Mouse (Mus musculus) liver, embryonic 14.5 days (tissue): Measurements from ENCODE around the gene Shisal1. TPM values are rescaled to one million over a fixed set of nuclear protein-coding genes. Genes with fewer than 3 reads are reported as not detected.

Experiments used
- ATAC-seq: fragments of 200-750 bp; cut with Nextera tagmentation; 2 replicates; pipeline ENCODE4 v1.8.0; 2017; ENCODE audit warnings: moderate number of reproducible peaks, mild to moderate bottlenecking, moderate library complexity; ENCODE audit not compliant: insufficient read depth
- DNase-seq, 3 experiments: peaks; one replicate each; pipeline ENCODE4 v3.0.0-alpha.2; 2012 to 2013; ENCODE audit warnings: low read depth in 3 of 3, low spot score in 3 of 3
- H3K27ac ChIP-seq: fragments of 300-500 bp; sonication (generic); 2 replicates; pipeline ENCODE4 v1.5.1; 2014; ENCODE audit warnings: moderate library complexity, mild to moderate bottlenecking, control low read depth, inconsistent platforms
- H3K27me3 ChIP-seq: fragments of 300-500 bp; sonication (generic); 2 replicates; pipeline ENCODE4 v1.6.1; 2014; ENCODE audit warnings: mild to moderate bottlenecking, low read length, moderate library complexity; ENCODE audit not compliant: control insufficient read depth, insufficient read depth
- H3K36me3 ChIP-seq: fragments of 300-500 bp; sonication (generic); replicated peaks from 2 replicates; pipeline ENCODE4 v1.6.1; 2014; ENCODE audit warnings: low read depth; ENCODE audit not compliant: control insufficient read depth, insufficient read depth
- H3K4me1 ChIP-seq, 2 experiments: fragments of 200-500 bp in 1 of 2; fragments of 300-500 bp in 1 of 2; sonication (generic) in 1 of 2; replicated peaks; 2 replicates each; pipeline ENCODE4 v1.6.1; 2012 to 2014; ENCODE audit warnings: antibody characterized with exemption in 1 of 2, inconsistent platforms in 1 of 2, low read length in 1 of 2; ENCODE audit not compliant: control insufficient read depth in 2 of 2, insufficient read depth in 2 of 2
- H3K4me2 ChIP-seq: fragments of 300-500 bp; sonication (generic); 2 replicates; pipeline ENCODE4 v1.6.1; 2014; ENCODE audit warnings: low read depth, mild to moderate bottlenecking, control low read depth, moderate library complexity
- H3K4me3 ChIP-seq, 2 experiments: fragments of 200-500 bp in 1 of 2; fragments of 300-500 bp in 1 of 2; sonication (generic) in 1 of 2; 2 replicates each; pipeline ENCODE4 v1.5.1; 2012 to 2014; ENCODE audit warnings: low read depth in 2 of 2, low read length in 2 of 2, mild to moderate bottlenecking in 2 of 2, control low read depth in 1 of 2, inconsistent platforms in 1 of 2, moderate library complexity in 1 of 2; ENCODE audit not compliant: insufficient read depth in 1 of 2
- H3K9ac ChIP-seq: fragments of 300-500 bp; sonication (generic); replicated peaks from 2 replicates; pipeline ENCODE4 v1.6.1; 2014; ENCODE audit warnings: mild to moderate bottlenecking, control low read depth, moderate library complexity
- H3K9me3 ChIP-seq: fragments of 300-500 bp; sonication (generic); 2 replicates; pipeline ENCODE4 v1.6.1; 2016; ENCODE audit warnings: low read length, mixed read lengths; ENCODE audit not compliant: control insufficient read depth
- CTCF ChIP-seq: IDR thresholded peaks from 2 replicates; pipeline ENCODE4 v1.5.1; 2016; ENCODE audit warnings: antibody characterized with exemption, low read depth, control low read depth
- EP300 ChIP-seq: IDR thresholded peaks from 2 replicates; pipeline ENCODE4 v1.6.1; 2016; ENCODE audit warnings: antibody characterized with exemption, low read depth
- WGBS: fragments of 180-500 bp; shearing (Covaris S2); extraction: QIAGEN DNeasy Blood & Tissue Kit; methylation state at CpG from one replicate; pipeline ENCODE4 v1.1.7; 2014; ENCODE audit not compliant: insufficient replicate concordance; 5-methylcytosine and 5-hydroxymethylcytosine counted together
- polyA plus RNA-seq, 2 experiments: library from polyadenylated mRNA; depleted of rRNA in 1 of 2; stranded (reverse) in 1 of 2; unstranded in 1 of 2; fragments of >200 nt; fragmentation: Nextera tagmentation in 1 of 2; extraction: Ambion mirVana in 1 of 2; gene quantifications; 2 replicates each; pipeline versions ENCODE4 v1.2.1 to v1.2.3; 2012 to 2014

Gene Shisal1
- polyA plus RNA-seq, 2 experiments: 0.07 TPM; not detected in 1

DNA sequence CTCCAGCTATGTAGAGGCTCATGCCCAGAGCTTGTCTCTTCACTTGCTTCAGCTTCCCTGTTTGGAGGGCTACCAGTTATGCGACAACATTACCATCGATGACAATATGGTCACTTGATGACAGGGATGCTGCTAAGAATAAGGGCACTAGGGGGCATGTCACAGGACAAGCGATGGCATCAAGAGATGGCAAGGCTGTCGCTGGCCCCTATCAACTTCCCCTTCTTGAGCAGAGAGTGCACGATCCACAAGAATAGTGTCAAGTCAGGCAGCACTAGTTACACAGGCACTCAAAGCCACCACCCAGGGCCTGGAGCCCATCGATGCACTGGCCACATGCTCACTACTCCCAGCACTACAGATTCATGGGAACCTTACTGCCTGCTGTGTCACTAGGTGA is 8.4 kb upstream of the Shisal1 start:
- 55% methylated on average over 6 of the region's 6 CpGs for WGBS
- no peak overlapping the region for H3K27ac ChIP-seq
- no peak overlapping the region for H3K4me3 ChIP-seq
- DNase-seq (no peak), ATAC-seq (no peak)
- no peak overlapping the region for H3K9ac ChIP-seq
- TF ChIP-seq CTCF: no peak
- TF ChIP-seq EP300: no peak
- H3K4me1 ChIP-seq: no peaks in the 10 kb centered on the region
- H3K27me3 ChIP-seq: no peaks in the 10 kb centered on the region
- no peaks in the 10 kb centered on the region for H3K9me3 ChIP-seq
- H3K4me2 ChIP-seq: no peak overlapping the region
- no peaks in the 10 kb centered on the region for H3K36me3 ChIP-seq

DNA sequence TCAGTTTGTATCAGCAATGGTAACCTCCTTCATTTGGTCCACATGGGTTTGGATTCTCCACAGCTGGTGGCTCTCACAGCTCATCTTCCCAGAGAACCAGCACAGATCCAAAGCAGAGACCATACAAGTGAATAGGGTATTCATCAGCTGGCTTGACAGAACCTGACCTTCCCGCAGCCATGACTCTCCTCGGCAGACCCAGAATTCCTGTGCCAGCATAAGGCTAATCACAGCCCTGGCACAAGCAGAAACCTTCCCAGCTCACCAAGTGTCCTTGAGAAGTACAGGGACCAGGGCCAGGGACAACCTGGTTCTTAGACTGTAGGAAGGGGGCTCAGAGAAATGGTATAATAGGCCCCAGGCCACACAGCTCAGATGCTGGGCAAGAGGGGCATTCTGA is 6.2 kb upstream of the Shisal1 start:
- no peak overlapping the region for H3K9ac ChIP-seq
- H3K4me2 ChIP-seq: no peak overlapping the region
- H3K9me3 ChIP-seq: no peaks in the 10 kb centered on the region
- H3K27ac ChIP-seq: no peak overlapping the region
- H3K4me3 ChIP-seq: no peak overlapping the region
- H3K36me3 ChIP-seq: no peaks in the 10 kb centered on the region
- 65% methylated on average over 2 of the region's 2 CpGs for WGBS
- no peak for TF ChIP-seq CTCF
- TF ChIP-seq EP300: no peak
- H3K27me3 ChIP-seq: no peaks in the 10 kb centered on the region
- no peak for DNase-seq
- ATAC-seq: no peak
- no peaks in the 10 kb centered on the region for H3K4me1 ChIP-seq

DNA sequence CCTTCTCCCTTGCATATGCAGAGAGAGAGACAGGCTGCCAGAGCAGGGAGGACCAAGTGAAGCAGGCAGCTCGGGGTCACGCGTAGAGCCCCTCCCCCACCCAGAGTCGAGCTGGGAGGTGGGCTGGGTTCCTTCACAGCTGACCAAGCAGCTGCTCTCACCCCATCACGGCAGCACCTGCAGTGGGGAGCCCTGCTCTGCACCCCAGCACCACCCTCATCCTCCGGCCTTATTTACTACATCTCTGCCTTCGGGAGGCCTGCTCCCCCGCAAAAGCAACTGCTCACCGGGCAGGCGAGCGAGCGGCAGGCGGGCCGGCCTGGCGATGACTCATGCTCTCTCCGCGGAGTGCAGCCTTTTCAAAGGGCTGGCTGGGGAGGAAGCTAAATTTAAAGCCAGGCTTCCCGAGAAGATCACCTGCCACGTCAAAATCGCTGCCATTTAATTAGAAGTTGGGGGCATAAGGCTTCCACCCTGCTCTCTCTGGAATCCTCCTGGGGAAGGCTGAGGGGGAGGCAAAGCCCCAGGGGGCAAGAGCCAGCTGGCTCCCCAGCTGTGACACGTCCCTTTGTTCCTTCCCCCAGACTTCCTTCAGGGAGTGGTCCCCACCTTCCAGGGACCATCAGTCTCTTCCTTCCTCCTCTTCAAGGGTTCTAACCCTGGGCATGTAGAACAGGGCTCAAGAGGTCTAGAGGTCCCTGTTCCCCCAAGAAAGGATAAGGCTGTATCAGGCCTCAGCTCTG is 3.7 kb upstream of the Shisal1 start:
- no peak overlapping the region for H3K9ac ChIP-seq
- no peak for ATAC-seq

DNA sequence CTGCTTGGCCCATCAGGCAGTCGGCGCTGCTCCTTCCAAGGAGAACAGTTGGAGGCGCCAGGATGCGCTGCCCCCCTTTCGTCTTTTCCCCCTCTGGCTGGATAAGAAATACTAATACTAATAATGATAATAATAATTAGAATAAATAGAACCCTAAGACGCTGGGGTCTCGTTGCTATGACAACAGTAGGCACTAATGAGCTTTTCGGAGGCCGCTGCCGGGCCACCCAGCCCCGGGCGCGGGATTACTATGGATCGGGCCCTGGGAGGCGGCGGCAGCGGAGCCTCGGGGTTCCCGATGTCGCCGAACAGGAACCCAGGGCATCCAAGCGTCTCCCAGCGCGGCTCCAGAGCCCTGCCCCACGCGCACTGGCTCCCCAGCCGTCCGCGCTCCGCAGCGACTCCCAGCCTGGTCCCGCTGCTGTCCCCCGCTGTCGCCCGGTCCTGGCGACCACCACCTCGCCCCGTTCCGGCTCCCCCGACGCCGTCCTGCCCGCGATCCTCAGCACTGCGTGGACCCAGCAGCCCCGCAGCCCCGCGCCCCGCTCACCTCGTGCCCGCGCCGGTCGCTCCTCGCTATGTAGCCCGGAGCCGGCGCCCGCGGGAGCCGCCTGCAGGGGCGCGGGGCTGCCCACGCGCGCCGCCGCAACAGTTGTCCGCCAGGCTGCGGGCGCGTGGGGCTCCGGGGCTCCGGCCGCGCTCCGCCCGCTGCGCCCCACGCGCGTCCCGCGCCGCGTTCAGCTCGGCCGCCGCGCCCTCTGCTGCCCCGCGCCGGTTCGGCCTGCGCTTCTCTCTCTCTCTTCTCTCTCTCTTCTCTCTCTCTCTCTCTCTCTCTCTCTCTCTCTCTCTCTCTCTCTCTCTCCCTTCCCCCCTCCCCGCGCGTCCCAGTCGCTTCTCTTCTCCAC is 833 bp downstream of the Shisal1 start:
- 3% methylated on average over 98 of the region's 99 CpGs for WGBS
- DNase-seq (no peak), ATAC-seq (no peak)
- peaks cover 29% of the 10 kb centered on the region for H3K27me3 ChIP-seq
- no peak overlapping the region for H3K9ac ChIP-seq
- H3K4me3 ChIP-seq: no peak overlapping the region; a peak in 1 of 4 replicates
- TF ChIP-seq EP300 (no peak), CTCF (no peak)
- peak overlapping the region; percentile 37 for H3K4me2 ChIP-seq
- no peaks in the 10 kb centered on the region for H3K9me3 ChIP-seq
- no peaks in the 10 kb centered on the region for H3K4me1 ChIP-seq
- H3K27ac ChIP-seq: no peak overlapping the region
- H3K36me3 ChIP-seq: no peaks in the 10 kb centered on the region

More for the DNA sequence above, 3.7 kb upstream of the Shisal1 start:
- 1% methylated on average over 21 of the region's 21 CpGs for WGBS
- Histone ChIP-seq H3K9me3 (no peaks in the 10 kb centered on the region), H3K4me2 (no peak overlapping the region), H3K4me1 (no peaks in the 10 kb centered on the region), H3K27me3 (peaks cover 16% of the 10 kb centered on the region), H3K4me3 (no peak overlapping the region), H3K27ac (no peak overlapping the region), H3K36me3 (no peaks in the 10 kb centered on the region)
- no peak for TF ChIP-seq EP300
- no peak for DNase-seq

DNA sequence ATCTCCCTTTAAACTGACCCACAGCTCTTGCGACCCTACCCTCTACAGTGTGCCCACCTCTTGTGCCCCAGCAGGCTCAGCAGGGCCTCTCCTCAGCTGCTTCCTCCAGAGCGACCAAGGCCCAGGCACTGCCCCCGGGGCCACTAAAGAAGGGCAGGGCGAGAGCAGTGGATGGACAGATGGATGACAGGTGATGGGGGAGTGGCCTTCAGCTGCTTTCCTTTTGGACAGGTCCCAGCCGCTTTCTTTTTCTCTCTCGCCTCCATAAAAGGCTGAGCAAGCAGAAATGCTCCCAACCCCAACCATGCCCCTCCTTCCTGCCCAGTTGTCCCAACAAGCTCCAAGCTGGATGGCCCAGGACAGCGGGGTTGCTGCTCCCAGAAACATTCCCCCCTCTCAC is 2.7 kb downstream of the Shisal1 start:
- H3K4me2 ChIP-seq: no peak overlapping the region
- no peak overlapping the region for H3K9ac ChIP-seq
- H3K27ac ChIP-seq: no peak overlapping the region
- H3K4me1 ChIP-seq: no peaks in the 10 kb centered on the region
- H3K27me3 ChIP-seq: peaks cover 29% of the 10 kb centered on the region
- no peak for TF ChIP-seq EP300
- no peaks in the 10 kb centered on the region for H3K36me3 ChIP-seq
- no peak for DNase-seq
- WGBS: 34% methylated on average over 7 of the region's 7 CpGs
- ATAC-seq: no peak
- no peaks in the 10 kb centered on the region for H3K9me3 ChIP-seq
- no peak overlapping the region for H3K4me3 ChIP-seq
